Comparison of ENCODE assay signal across 29 mouse cellular contexts in genomic region chr2:130029826-130030225, GRCm38 (mm10). TPM values are rescaled to one million over a fixed set of nuclear protein-coding genes. Genes with fewer than 3 reads are reported as not detected.
DNase-seq lines count a peak whose midpoint lies in the region; ATAC-seq lines count a peak whose summit lies in the region.
"Had no signal": no experiment of that assay in that cellular context is flagged by ENCODE, and none has a peak within 500 bp of the region (broad histone marks: within the 10 kb centered on the region; RNA-seq: fewer than 3 reads in every experiment).

No protein-coding gene starts in this region.

- H3K36me3 ChIP-seq in splenic B cell, adult 2 months (ENCODE audit: control insufficient read depth, insufficient read depth, low read length, poor library complexity, severe bottlenecking): no peaks in the 10 kb centered on the region
- H3K36me3 ChIP-seq: heart, embryonic 13.5 days; limb, embryonic 12.5 days; liver, embryonic 15.5 days; midbrain, embryonic 12.5 days had no signal

- DNase-seq in CD4-positive helper T cell, adult 2 months (ENCODE audit: low read depth, low spot score): peak; percentile 35
- peak; percentile 7 for DNase-seq in splenic B cell, adult 2 months (ENCODE audit: low read depth, low spot score)
- no peak for DNase-seq in gastrocnemius, adult 18-20 months (ENCODE audit: low spot score)
- DNase-seq in thymus, postnatal 10 days (ENCODE audit: low spot score in 2 of 2): no peak
- DNase-seq in urinary bladder, postnatal 36 days (ENCODE audit: low spot score in 2 of 2): no peak
- DNase-seq: adrenal gland, adult 8-10 months; cerebellum, adult 8-10 months; cerebellum, postnatal 25 days; gastrocnemius, postnatal 25 days; heart, postnatal 10 days; kidney, adult 11 months; kidney, postnatal 25 days; lung, embryonic 14.5 days; lung, postnatal 14 days; right cerebral cortex, adult 18-20 months; spleen, adult 18-20 months had no signal

- H3K27me3 ChIP-seq in splenic B cell, adult 2 months (ENCODE audit: control insufficient read depth, insufficient read depth, low read length, poor library complexity, severe bottlenecking): no peaks in the 10 kb centered on the region
- H3K27me3 ChIP-seq: heart, embryonic 13.5 days; limb, embryonic 12.5 days; liver, embryonic 15.5 days; midbrain, embryonic 12.5 days had no signal

- ATAC-seq in activated CD4-positive, CD25-positive, alpha-beta regulatory T cell, adult 4 months: peak; percentile 46
- peak; percentile 85 for ATAC-seq in megakaryocyte, adult 5-6 weeks (ENCODE audit: poor library complexity, severe bottlenecking)
- ATAC-seq: forebrain, embryonic 16.5 days; inflammation-experienced regulatory T-cells, adult 6 months had no signal

RNA-seq across cellular contexts. Expression of gene Tgm3, which starts 17.7 kb away (rescaled TPM):
- polyA plus RNA-seq in activated CD4-positive, CD25-positive, alpha-beta regulatory T cell, adult 4 months (2017; shearing (Covaris generic)): not detected
- total RNA-seq in megakaryocyte, adult 5-6 weeks (2015): 1.1 and 1.4 TPM in 2 replicates
- 0.37 and 1.1 TPM in 2 replicates for total RNA-seq in megakaryocyte, adult 5-6 weeks (2017)
- total RNA-seq in gastrocnemius, adult 18-20 months (2021): not detected
- total RNA-seq: gastrocnemius, postnatal 25 days; heart, adult 8-10 months; liver, adult 2 months had no signal
- polyA plus RNA-seq: embryonic facial prominence, embryonic 11.5 days; heart, embryonic 13.5 days; inflammation-experienced regulatory T-cells, adult 6 months; kidney, embryonic 14.5 days; limb, embryonic 12.5 days; liver, embryonic 15.5 days; neural tube, embryonic 11.5 days had no signal

Comparison
In these comparisons a context has a peak if more than half of its experiments do, and no peak if none do; other contexts are left out.
1. DNase-seq: peak in CD4-positive helper T cell, adult 2 months (single experiment) and splenic B cell, adult 2 months (single experiment); none in gastrocnemius, adult 18-20 months (single experiment), thymus, postnatal 10 days (0 of 2) and urinary bladder, postnatal 36 days (0 of 2).